Mouse (Mus musculus) layer of hippocampus, postnatal 14 days (tissue): ENCODE results near the gene Guca2a. TPM values are rescaled to one million over a fixed set of nuclear protein-coding genes. Genes with fewer than 3 reads are reported as not detected.
A peak's percentile ranks its signal among the peaks of the same experiment; 100 is the strongest.

ENCODE experiments used
- DNase-seq, 2 experiments: peaks; one replicate each; pipeline ENCODE4 v3.0.0; 2021 to 2022; ENCODE audit warnings: low spot score in 2 of 2, mixed read lengths in 1 of 2
- total RNA-seq, 2 experiments: library from RNA; stranded (reverse); gene quantifications; 2 replicates each; pipeline ENCODE4 v1.2.3; 2021

Guca2a gene
- total RNA-seq, 2 experiments from 2014 or later = not detected

GRCm38 (mm10) chr4:119637946-119638345 lies 442 bp downstream of the Guca2a start:
- no peak for DNase-seq

- no peak for DNase-seq
These were observed 1.2 kb downstream of the Guca2a start for GRCm38 (mm10) chr4:119638656-119639055.

DNA sequence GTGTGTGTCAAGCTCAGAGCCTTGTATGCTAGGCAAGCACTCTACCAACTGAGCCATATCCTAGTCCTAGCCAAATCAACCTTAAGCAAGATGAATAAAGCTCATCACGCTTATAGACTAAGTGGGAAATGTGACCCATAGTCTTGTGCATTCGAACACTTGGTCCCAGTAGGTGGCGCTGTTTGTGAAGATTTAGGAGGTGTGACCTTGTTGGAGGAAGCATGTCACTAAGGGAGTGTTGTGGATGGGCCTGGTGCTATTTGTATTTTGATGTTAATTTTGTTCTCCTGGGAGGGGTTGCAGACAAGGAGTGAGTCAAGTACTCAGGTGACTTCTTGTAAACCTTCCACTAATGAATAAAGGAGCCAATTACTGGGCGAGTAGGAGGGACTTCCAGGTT lies 5.2 kb downstream of the Guca2a start:
- DNase-seq = no peak

DNA sequence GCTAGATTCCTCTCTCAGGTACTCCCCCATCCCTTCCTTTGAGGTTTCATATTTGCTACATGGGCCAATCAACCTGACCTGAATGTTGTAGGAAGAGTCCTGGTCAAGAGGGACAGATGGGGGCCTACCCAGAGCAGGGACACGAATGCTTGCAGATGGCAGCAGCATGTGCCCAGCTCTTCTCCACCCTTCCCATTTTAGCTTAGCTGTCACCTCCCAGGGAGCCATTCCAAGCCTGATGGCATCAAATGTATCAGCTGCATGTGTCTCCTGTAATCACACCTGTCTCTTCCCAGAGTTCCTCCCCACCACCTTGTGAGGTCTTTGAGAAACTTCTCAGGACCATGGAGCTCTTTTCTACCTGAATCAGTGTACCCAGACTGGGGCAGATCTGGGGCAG lies 19.5 kb downstream of the Guca2a start:
- no peak for DNase-seq

- DNase-seq = no peak
These were observed 20.7 kb downstream of the Guca2a start for GRCm38 (mm10) chr4:119658246-119658645.

GRCm38 (mm10) chr4:119658731-119659130 lies 21.2 kb downstream of the Guca2a start, which contains the start of gene Guca2b:
Gene Guca2b (minus strand): TSS chr4:119658954.
- no peak for DNase-seq

- no peak for DNase-seq
These were observed 22.5 kb downstream of the Guca2a start for GRCm38 (mm10) chr4:119660007-119660406.

GRCm38 (mm10) chr4:119662151-119662550 lies 24.6 kb downstream of the Guca2a start:
- no peak for DNase-seq

DNA sequence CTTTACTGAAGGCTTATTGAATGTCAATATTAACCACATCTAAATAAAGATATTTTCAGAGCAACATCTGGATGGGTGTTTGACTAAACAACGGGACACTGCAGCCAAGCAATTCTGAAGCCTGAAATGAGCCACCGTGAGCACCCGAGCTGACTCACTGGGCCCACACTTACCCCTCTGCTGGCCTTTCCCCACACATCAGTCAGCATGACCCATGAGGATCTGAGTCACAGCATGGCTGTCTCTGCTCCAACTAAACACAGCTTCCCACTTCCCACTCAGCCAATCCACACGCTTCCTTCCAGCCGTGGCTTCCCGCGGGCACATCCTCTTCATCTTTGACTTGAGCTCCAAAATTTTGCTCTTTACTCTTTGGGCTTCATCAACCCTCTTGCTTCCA lies 25.5 kb downstream of the Guca2a start:
- no peak for DNase-seq

- DNase-seq = no peak
These were observed 26.0 kb downstream of the Guca2a start for GRCm38 (mm10) chr4:119663409-119664095.

GRCm38 (mm10) chr4:119665166-119665565 lies 27.7 kb downstream of the Guca2a start:
- no peak for DNase-seq

DNA sequence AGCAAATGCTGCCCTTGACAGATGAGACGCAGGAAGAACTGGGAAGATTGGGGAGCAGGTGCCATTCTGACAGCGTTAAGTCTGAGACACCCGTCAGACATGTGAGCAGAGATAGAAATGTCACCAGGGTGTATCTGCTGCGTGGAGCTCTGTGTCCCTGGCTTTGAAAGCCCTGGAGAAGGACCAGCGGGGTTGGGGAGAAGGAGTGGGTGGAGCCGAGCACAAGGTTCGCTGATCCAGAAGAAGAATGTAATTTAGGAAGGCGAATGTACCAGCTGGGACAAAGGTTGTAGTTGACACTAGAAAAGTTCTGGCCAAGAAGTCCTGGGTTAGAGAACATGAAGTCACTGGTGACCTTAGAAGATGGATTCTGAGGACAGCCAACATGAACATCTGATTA lies 28.6 kb downstream of the Guca2a start:
- DNase-seq = no peak

DNA sequence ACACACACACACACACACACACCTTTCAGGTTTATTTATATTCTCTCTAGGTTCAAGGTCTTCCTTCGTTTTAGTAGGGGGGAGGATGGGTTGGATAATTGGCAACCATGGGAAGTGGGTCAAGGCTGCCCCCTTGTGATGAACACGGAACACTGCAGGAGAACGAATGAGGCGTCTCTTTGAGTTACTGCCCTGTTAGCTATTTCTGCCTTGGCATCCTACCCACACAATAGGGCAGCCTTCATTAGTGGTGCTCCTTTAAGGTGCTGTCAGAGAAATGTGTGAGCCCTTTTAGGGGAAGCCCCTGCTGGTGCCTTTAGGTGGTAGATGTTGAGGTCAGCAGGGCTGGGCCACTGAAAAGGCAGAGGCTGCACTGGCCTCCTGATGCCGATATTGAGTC lies 29.9 kb downstream of the Guca2a start:
- DNase-seq = peak; percentile 45 to 61

- DNase-seq = no peak
These were observed 30.7 kb downstream of the Guca2a start for GRCm38 (mm10) chr4:119668185-119668584.

DNA sequence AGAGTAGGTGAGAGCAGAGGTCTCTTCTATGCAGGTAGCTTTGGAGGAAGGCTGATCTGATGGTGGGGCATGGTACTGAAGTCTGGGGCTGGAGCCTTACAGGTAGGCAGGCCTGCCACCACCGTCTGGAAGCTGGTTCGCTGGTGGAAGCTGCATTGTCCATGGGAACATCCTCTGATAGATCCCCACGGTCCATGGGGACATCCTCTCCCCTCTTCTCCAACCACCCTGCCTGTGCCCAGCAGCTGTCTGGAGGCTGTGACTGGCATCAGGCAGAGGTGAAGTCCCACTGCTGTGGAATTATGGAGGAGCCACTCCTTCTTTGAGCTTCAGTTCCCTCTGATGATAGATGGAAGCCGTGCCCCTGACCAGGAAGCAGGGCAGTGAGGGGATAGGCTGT lies 31.1 kb downstream of the Guca2a start:
- no peak for DNase-seq

DNA sequence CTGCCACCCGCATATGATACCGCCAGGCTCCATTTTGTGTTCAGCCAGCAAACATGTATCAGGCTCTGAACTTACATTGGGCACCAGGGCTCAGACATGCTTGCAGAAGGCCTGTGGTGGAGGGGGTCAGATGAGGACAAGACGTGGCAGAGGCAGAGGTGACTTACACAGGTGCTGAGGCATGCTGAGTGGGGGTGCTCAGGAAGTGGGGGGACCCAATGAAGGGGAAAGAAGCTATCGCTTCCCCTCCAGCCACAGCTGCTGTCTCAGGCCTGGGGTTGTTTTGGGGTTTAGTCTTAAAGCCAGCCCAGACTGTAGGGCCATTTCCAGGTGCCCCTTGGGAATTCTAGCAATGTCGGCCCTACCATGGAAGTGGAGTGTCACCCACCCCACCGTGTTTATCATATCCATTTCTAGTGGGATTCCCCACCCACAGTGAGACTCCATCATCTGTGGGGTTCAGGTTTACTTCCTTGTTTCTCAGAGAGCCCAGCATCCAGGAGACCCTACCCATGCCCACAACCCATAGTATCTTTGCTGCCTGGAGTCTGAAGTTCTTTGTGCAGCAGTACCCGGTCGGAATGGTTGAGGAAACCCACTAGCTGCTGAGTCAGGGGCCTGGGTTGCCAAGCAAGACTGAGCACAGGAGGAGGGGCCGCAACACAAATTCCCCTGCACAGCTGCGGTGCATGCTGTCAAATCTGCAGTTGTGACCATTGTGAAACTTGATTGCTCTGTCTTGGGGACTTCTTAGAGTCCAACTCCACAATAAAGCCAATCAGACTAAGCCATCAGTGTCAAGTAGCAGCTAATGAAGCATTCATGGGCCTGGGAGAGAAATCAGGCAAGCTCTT lies 32.1 kb downstream of the Guca2a start:
- peak in 1 of 2 experiments; percentile 17 for DNase-seq

GRCm38 (mm10) chr4:119670210-119670555 lies 32.7 kb downstream of the Guca2a start:
- DNase-seq = peak in 1 of 2 experiments; percentile 21

- no peak for DNase-seq
These were observed 33.2 kb downstream of the Guca2a start for GRCm38 (mm10) chr4:119670736-119671135.

DNA sequence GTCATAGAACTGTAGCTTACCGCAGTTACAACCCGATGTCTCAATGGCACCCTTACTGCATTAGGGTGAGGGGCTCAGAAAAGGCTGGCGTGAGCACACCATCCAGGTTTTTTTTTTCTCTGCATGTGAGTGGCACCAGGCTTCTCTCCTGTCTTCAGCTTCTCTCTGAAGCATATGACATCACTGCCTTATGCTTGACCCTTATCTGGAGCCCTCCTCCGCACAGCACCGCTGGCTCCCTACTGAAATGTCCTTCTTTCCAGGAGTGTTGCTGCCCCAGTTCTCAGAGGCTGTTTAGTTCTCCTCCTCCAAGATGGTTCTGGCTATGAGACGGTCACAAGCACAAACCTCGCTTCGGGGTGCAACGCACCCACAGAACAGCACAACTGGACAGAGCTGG lies 33.7 kb downstream of the Guca2a start:
- DNase-seq = no peak

DNA sequence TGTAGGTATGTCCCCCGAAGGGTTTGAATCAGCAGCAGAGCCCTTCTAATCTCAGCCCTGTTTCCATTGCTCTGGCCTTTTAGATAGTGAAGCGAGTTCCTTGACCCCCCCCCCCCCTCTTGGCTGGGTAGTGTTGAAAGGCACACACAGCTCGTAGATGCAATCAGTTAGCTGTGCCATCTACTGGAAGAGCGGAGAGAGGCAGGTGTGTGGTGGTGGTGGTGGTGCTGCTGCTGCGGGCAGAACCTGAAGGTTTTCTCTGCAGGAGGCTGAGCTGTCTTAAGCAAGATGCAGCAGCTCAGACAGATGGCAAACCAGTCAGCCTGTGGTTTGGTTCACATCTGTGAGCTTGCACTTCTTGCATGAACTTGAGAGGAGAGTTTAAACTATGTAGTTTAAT lies 35.2 kb downstream of the Guca2a start:
- DNase-seq = no peak

DNA sequence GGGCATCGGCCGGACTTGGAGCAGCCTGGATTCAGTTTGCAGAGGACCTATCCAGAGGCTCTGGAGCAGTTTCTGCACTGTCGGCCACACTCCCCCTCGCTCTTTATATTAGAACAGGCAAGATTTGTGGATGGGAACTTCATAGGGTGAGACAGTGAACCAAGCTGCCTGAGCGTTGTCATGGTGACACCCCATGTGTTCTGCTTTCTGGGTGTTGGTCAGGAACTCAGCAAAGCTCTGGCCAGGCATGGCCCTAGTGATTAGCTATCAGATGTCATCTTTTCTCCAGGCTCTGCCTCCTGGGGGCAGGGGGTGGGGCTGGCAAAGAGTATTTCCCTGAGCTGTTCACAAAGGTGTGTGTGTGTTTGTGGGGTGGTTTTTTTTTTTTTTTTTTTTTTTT lies 45.1 kb downstream of the Guca2a start:
- DNase-seq = no peak

- DNase-seq = no peak
These were observed 48.2 kb downstream of the Guca2a start for GRCm38 (mm10) chr4:119685746-119686145.
